Mouse (Mus musculus) thymus, adult 18-20 months (tissue): ENCODE data around the gene Lsm5.

Experiments
- DNase-seq, 2 experiments: peaks; one replicate each; pipeline ENCODE4 v3.0.0; 2022; ENCODE audit warnings: mixed read lengths in 2 of 2

Gene Lsm5

GRCm38 (mm10) chr6:56703931-56704900 is at the start of gene Lsm5:
Gene Lsm5 (minus strand): TSS chr6:56704710.
- DNase-seq: peak; percentile 65 to 75

GRCm38 (mm10) chr6:56753719-56754118 is 49.2 kb upstream of the Lsm5 start:
- DNase-seq: no peak

- no peak for DNase-seq
These were observed 41.5 kb upstream of the Lsm5 start for GRCm38 (mm10) chr6:56745950-56746543.

GRCm38 (mm10) chr6:56732545-56732944 is 28.0 kb upstream of the Lsm5 start:
- DNase-seq: no peak

- no peak for DNase-seq
These were observed 16.4 kb upstream of the Lsm5 start for GRCm38 (mm10) chr6:56720877-56721276.

- no peak for DNase-seq
These were observed 14.6 kb upstream of the Lsm5 start for GRCm38 (mm10) chr6:56719071-56719470.

GRCm38 (mm10) chr6:56715270-56715666 is 10.8 kb upstream of the Lsm5 start:
- no peak for DNase-seq

GRCm38 (mm10) chr6:56714574-56715269 is 10.2 kb upstream of the Lsm5 start, which contains the start of gene Avl9:
Gene Avl9 (plus strand): TSS chr6:56714899.
- peak; percentile 99 for DNase-seq

GRCm38 (mm10) chr6:56714186-56714573 is 9.7 kb upstream of the Lsm5 start:
- DNase-seq: no peak

GRCm38 (mm10) chr6:56692445-56692844 is 12.1 kb downstream of the Lsm5 start:
- DNase-seq: no peak

- peak; percentile 9 to 24 for DNase-seq
These were observed 13.3 kb downstream of the Lsm5 start for GRCm38 (mm10) chr6:56691205-56691604.

- no peak for DNase-seq
These were observed 16.3 kb downstream of the Lsm5 start for GRCm38 (mm10) chr6:56688238-56688637.

- DNase-seq: no peak
These were observed 40.1 kb downstream of the Lsm5 start for GRCm38 (mm10) chr6:56664410-56664809.

- DNase-seq: no peak
These were observed 49.1 kb downstream of the Lsm5 start for GRCm38 (mm10) chr6:56655393-56655792.

- DNase-seq: no peak
These were observed 52.4 kb downstream of the Lsm5 start for GRCm38 (mm10) chr6:56652121-56652592.
